Mouse (Mus musculus) adrenal gland, postnatal 36 days (tissue): ENCODE results near the gene Cfl2. TPM values are rescaled to one million over a fixed set of nuclear protein-coding genes. Genes with fewer than 3 reads are reported as not detected.
"Not testable (repeated sequence)": the region's sequence is repeated elsewhere in the genome, so short reads cannot be mapped to it uniquely, and the experiment has no call there.

Source experiments
- DNase-seq, 2 experiments: peaks; one replicate each; pipeline ENCODE4 v3.0.0; 2021; ENCODE audit warnings: mixed read lengths in 1 of 2
- long read RNA-seq, 2 experiments: library from polyadenylated mRNA; stranded (forward); transcript quantifications; one replicate each; pipeline ENCODE4 v2.0.0; 2021; ENCODE audit warnings: borderline sequencing depth in 2 of 2
- total RNA-seq, 2 experiments: library from RNA; stranded (reverse); gene quantifications; 2 replicates each; pipeline ENCODE4 v1.2.3; 2021

Gene Cfl2
- 100 to 1,000 TPM; 121 to 150 TPM for total RNA-seq
- long read RNA-seq, experiment 1, transcript Cfl2-206 (4 exons, 2,726 nt) = minor isoform, 11 of 197 reads
- long read RNA-seq, experiment 1, transcript Cfl2-203 (4 exons, 1,128 nt) = minor isoform, 25 of 197 reads
- long read RNA-seq, experiment 1, transcript Cfl2-201 (4 exons, 2,940 nt) = major isoform, 139 of 197 reads
- long read RNA-seq, experiment 1, partial matches to known transcripts = 11 of 197 reads
- long read RNA-seq, experiment 1, other reads (novel, unspliced or antisense) = 11 of 197 reads
- long read RNA-seq, experiment 2, transcript Cfl2-203 (4 exons, 1,128 nt) = minor isoform, 12 of 48 reads
- long read RNA-seq, experiment 2, transcript Cfl2-201 (4 exons, 2,940 nt) = major isoform, 31 of 48 reads
- long read RNA-seq, experiment 2, partial matches to known transcripts = 1 of 48 reads
- long read RNA-seq, experiment 2, other reads (novel, unspliced or antisense) = 2 of 48 reads

DNA sequence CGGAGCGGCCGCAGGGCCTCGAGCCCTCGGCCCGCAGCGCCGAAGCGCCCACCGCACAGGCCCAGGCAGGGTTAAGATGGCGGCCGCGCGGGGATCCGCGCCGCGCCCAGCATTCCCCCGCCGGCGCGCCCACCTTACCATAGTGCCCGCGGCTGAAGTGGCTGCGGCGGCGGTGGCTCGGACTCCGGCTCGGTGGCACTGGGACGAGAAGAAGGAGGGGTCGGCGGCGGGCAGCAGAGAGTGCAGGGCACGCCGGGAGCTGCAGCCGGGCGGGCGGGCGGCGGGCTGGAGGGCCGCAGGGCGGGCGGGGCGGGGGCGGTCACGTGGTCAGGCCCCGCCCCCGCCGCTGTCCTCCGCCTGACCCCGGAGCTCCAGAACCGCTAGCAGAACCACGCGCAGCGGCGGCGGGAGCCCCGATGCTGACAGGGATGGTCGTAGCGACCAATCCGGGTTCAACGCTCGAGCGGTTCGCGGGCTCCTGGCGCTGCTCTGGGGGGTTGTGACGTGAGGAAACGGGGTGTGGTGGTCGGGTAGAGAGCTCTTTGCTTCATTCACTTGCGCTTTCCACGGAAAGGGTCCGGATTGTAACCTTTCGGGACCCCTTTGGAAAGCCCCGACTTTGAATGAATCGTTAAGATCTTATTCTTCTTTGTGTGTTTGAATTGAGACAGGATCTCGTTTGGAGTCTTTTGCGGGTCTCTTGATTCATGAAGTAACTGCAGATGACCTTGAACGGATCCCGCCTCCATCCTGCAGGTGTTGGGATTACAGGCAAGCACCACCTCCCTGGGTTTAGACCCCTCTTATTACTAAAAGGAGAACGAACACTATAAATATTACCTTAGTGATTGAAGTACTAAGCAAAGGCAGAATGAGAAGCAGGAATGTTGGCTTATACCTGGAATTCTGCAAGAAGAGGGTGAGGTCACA is at the start of gene Cfl2:
Gene Cfl2, minus strand, starts transcription at position 272 of the 930 bp plus-strand sequence.
- peak; percentile 87 to 92 for DNase-seq

DNA sequence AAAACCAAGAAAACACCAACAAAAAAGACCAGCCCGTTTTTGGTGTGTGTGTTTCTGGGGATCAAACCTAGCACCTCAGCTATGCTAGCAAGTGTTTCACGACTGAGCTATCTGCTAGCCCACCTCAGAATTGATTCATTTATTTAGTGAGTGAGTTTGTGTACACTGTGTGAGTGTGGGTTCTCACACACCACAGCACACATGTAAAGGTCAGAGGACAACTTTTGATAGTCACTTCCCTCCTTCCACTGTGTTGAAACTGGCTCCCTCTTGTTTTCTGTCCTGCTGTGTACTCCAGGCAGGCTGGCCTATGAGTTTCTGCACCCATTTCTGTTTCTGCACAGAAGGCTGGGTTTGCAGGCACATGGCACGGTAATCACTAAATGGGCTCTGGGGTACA is 47.7 kb upstream of the Cfl2 start:
- DNase-seq = no peak

DNA sequence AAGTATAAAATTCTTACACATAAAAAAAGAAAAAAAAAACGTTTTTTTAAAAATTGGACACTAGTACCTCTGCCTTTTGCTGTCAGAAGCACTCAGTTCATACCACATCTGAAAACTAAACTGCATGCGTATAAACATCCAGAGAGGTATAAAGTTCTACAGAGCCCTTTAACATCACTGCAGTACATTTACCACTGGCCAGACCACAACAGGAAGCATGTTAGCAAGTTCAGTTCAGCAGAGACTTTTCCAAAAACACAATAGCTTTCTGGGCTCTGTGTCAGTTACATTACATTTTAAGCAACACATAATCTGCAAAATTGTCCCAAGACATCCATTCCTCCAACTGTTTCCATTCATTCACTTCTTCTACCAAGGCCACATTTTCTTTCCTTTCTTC is 29.9 kb upstream of the Cfl2 start:
- not testable (repeated sequence) for DNase-seq

DNA sequence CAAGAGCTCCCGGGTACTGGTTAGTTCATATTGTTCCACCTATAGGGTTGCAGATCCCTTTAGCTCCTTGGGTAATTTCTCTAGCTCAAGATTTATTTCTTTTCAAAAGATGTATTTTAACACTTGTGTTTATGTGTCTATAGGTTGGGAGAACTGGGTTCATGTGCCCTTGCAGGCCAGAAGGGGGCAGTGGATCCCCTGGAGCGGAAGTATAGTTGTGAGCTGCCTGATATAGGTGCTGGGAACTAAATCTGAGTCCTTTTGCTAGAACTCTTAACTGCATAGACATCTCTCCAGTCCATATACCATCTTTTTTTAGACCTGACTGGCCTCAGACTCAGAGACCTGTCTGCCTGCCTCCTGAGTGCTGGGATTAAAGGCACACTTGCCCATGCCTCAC is 27.7 kb upstream of the Cfl2 start:
- DNase-seq = no peak

DNA sequence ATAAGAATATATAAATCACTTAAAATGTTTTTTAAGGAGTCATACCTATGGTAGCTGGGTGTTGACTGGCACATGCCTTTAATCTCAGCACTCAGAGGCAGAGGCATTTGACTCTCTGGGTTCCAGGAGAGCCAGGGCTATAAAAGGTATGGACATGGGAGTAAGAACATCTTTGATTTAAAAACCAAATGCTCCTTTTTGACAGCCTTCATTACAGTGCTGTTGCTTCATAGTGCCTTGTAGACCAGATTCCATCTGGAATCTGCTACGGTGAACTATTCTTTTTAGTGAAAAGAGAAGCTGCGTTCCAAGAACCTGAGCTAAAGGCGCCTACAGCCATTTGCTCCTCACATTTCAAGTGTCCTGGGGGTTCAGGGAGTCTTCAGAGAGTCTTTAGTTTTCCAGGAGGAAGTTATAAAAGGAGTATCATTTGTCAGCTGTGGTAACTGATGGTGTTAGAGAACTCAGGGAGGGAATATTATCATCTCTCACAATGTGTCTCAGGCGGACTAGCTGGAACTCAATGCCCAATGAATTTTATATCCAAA is 25.0 kb upstream of the Cfl2 start:
- no peak for DNase-seq

DNA sequence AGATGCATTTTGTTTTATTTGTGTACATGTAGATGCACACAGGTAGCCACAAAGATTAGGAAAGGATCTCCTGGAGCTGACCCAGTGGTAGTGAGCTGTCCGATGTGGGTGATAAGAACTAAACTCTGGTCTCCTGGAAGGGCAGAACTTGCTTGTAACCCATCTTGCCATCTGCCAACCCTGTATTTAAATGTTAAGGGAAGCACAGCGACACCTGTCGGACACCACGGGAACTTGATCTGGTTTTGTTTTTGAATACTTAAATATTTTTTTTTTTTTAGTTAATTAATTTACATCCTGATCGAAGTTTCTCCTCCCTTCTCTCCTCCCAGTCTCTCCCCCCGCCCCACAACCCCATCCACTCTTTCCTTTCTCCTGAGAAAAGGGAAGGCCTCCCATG is 17.0 kb upstream of the Cfl2 start:
- DNase-seq = peak; percentile 56 to 59

DNA sequence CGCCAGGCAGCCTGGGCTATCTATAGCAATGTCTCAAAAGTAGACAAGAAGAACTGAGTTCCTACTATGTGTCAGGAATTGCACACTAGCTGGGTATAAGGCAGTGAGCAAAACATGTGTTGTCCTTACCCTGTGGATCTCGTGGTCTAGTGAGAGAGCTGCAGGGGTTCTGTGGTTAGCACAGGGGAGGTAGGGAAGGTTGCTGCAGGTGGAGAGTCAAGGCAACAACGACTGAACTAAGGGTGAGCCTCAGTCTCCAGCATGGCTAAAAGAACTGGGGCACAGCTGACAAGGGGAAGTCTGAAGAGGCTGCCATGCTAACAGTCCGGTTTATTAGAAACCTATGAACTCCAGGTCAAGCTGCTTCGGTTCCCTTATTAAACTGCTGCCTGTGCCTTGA is 16.5 kb upstream of the Cfl2 start:
- no peak for DNase-seq

DNA sequence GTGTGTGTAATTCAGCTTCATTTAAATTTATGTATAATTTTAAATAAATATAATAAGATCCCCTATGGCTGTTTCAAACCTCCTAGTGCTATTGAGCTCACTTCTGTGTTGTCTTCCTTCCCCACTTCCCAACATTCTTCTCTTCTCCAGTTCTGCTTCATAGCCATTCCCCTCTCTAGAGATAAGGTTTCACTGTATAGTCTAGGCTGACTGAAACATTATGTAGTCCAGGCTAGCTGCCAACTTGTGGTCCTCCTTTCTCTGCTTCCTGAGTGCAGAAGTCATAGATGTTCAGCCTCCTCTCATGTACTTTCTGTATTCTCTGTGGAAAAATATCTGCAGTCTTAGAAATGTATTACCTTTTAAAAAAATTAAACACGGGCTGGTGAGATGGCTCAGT is 15.2 kb upstream of the Cfl2 start:
- DNase-seq = no peak

DNA sequence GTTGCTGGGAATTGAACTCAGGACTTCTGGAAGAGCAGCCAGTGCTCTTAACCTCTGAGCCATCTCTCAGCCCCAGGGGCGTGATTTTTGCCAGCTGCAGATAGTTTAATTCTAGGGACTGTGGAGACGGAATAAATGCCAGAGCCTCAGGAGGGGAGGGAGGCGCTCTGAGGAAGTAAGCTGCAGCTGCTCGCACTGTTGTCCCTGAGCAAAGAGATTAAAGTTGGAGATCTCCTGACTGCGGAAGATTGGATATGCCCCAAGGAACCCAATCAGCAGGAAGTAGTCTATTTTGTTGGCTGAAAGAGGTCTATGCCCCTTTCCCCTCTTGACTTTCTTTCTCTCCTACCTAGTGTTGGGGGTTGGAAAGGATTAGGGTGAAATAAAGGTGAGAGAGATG is 14.2 kb upstream of the Cfl2 start:
- no peak for DNase-seq

DNA sequence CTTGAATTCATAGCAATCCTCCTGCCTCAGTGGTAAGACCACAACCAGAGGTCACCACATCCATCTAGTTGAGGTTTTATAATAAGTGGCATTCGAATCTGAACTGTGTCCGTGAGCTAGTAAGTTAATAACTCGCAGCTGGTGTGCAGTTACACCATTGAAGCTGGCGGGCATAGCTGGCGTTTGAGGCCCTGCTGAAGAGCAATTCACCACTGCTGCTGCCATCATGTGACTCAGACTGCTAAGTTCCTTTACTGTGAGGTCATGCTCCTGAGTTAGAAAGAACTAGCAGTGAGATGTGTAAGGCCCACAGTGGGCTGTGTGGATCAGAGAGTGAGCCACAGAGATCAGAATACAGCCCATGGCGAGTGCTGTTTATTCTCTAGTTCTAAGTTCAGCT is 12.0 kb upstream of the Cfl2 start:
- peak in 1 of 2 experiments; percentile 6 for DNase-seq

DNA sequence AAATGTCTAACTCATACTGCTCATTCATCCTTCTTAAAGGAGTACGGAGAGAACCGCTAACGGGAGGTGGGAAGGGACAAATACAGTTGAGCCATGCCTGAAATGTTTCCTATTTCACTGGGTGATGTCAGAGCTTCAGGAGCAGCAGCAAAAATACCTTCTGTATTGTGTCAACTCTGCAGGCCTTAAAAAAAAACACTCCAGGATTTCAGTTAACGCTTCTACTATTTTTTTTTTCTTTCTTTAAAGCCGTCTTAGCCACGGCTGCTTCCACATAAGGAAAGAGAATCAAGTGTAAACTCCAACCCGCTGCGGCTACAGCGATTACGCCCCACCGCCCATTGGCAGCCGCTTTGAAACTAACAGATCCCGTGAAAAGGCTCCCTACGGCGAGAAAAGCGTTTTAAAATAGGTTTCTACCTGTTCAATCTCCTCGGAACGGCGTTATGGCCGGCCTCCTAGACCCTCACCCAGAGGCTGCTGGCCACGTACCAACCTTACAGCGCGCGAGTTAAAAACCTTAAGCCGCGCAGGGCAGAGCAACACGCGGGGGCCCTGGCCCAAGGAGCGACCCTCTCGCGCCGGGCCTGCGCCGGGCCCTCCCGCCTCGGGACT is 579 bp downstream of the Cfl2 start:
- DNase-seq = peak; percentile 41 to 44

DNA sequence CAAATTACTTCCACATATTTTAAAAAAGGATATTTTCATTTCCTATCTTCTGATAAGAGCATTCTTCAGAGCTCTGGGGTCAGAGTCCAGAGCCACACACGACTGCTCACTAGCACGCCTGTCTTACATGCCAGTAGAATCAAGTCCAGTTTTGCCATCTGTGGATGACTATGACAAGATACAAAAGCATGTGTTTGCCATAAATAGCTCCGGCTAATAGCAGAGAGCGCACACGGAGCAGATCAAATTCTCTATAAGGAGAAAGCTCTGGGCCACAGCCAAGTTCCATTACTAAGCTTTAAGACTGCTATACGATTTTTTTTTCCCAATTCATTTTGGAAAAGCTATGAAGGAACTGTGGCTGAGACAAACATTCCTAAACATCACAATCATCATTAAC is 3.1 kb downstream of the Cfl2 start:
- no peak for DNase-seq

DNA sequence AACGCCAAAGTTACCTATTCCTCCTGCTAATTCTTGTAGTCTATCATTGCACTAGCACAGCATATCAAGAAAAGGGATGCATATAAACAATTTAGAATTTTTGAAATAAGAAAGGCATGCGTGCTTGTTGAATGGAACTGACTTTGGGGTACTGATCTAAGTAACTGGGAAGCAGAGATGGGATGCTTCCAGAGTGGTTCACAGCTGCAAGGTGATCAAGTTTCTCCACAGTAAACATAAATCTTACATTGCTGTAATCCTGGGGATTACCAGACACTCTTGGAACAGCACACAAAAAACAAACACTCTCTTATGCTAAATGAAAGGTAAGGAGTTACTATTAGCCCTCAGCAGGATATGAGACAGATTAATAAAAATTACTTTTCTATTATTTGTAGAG is 12.1 kb downstream of the Cfl2 start:
- DNase-seq = no peak

DNA sequence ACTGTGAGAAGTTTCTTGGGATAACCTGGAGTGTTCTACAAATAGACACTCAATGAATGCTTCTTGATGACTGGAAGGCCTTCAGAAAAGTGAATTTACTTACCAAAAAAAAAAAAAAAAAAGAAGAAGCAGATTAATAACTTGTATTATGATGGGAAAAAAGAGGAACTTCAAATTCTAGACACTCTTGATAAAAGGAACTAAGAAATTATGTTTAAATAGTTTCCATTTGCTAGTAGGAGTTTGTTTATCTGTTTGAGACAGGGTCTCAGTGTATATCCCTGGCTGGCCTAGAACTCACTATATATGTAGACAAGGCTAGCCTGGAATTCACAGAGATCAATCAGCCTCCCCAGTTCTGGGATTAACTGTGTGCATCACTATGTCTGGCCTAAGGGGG is 18.3 kb downstream of the Cfl2 start:
- no peak for DNase-seq

DNA sequence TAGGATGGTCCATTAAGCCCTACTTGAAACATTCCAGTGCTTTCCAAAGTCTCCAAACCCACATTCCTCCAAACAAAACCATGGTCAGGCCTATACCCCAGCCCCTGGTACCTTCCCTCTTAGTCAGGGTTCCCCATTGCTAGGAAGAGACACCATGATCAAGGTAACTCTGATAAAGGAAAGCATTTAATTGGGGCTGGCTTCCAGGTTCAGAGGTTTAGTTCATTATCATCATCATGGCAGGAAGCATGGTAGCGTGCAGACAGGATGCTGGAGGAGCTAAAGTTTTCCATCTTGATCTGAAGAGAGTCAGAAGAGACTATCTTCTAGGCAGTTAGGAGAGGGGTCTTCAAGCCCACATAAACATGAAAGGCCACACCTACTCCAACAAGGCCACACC is 21.1 kb downstream of the Cfl2 start:
- no peak for DNase-seq

DNA sequence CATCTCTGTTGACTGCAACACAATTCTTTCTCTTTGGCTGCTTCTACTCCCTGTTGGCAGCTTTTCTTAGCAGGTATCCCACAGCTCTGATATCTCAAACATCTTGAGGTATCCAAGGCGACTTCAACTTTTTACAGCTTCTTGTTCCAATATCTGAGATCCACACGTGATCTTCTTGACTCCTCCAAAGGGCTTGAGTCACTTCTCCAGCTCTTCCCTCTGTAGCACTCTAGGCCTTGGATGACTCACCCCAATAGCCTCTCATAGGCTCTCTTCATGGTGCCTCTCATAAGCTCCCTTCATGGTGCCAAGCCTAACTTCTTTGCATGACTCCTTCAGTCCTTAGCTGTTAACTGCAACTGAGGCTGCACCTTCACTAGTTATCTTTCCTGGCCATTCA is 22.9 kb downstream of the Cfl2 start:
- DNase-seq = peak in 1 of 2 experiments; percentile 11

DNA sequence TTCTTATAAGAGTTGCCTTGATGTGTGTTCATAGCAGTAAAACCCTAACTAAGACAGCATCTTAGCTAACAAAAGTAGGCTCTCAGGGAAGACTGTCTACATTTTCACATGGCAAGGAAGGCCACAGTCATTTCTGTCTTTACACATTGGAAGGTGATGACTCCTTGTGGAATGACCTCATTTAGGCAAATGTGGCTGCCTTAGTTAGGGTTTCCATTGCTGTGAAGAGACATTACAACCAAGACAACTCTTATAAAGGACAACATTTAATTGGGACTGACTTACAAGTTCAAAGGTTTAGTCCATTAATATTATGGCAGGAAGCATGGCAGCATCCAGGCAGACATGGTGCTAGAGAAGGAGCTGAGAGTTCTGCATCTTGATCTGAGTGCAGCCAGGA is 23.7 kb downstream of the Cfl2 start:
- DNase-seq = no peak

DNA sequence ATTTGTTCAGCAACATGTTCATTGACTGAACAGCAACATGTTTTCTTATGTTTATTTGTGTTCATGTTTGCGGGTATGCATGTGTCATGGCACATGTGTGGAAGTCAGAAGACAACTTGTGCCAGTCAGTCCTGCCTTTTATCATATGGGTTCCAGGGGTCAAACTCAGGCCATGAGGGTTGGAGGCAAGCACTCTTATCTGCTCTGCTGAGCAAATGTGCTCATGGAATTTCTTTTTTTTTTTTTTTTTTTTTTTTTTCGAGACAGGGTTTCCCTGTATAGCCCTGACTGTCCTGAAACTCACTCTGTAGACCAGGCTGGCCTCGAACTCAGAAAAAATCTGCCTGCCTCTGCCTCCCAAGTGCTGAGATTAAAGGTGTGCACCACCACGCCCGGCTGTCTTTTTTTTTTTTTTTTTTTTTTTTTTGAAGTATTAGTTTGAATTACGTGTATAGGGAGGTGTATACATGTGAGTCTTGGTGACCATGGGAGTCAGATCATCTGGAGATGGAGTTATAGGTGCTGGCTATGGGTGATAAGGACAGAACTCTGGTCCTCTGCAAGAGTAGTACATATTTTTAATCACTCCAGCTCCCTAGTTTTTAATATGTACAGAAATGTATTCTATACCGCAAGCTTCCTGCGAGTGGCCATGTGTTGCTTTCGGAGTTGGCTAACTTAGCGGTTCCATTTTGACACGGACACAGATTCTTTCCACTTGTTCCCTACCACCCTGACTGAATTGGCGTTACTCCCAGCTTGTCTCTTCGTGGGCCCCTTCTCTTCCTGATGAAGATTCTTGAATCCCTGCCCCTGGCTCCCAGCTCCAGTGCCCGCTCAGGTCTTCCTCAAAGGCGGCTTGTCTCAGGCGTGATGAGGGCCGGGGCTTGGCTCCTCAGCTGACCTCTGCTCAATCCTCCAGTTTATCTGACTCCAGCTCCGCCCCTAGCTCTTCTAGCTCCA is 26.8 kb downstream of the Cfl2 start:
- no peak for DNase-seq

DNA sequence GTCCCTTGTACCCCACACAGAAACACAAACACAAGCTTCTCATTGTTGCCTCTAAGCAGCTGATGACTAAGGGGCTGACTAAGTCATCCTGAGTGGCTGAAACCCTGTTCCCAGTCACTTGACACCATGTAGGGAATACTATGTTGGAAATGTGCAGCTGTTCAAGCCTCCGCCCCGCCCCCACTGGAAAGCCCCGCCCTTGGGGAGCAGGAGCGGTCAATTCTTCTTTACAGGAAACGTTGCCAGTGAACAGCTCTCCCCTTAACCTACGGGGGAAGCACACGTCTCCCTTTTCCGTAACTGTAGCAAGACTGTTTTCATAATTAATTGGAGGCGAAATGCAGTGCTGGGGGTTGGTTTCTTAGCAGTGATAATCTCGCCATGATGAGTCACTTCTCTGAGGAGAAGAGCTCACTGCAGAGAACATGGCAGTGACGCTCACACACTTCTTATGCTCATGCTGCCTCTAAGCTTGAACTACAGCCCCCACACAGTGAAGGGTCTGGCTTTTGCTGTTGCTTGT is 27.7 kb downstream of the Cfl2 start:
- peak; percentile 82 to 86 for DNase-seq

DNA sequence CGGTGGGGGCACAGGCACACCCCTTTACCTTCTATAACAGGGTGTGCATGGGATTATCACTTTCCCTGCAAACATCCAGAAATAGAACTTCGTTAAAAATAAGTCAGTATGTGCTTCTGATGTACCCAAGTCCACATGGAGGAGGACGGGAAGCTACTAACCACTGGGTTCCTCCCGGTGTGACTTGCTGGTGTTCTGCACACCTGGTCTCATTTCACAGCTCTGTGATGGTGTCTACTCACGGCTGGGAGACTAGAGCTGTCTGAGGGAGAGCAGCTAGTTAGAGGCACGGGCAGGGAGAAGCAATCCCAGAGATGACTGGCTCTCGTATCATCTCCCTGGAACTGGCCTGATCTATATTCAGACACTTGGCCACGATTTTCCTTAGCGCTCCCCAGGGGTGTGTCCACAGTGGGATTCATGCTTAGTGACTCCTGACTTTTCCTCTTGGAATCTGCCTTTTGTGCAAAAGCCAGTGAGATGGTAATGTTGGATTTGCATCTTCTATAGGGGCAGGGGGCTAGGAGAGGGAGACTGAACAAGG is 28.7 kb downstream of the Cfl2 start:
- no peak for DNase-seq

DNA sequence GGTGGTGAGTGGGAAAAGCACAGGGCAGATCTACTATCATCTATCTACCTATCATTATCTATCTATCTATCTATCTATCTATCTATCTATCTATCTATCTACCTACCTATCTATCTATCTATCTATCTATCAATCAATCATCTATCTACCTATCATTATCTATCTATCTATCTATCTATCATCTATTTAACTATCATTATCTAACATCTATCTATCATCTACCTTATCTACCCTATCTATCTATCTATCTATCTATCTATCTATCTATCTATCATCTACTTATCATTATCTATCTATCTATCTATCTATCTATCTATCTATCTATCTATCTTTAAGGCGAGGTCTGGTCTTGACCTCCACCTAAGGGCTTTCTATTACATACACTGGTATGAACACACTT is 30.8 kb downstream of the Cfl2 start:
- not testable (repeated sequence) for DNase-seq
